Mouse (Mus musculus): ENCODE measurements around the gene 3110040N11Rik. TPM values are rescaled to one million over a fixed set of nuclear protein-coding genes. Genes with fewer than 3 reads are reported as not detected.

The 3110040N11Rik gene
- total and polyA plus RNA-seq, 2 experiments from 2014 or later: 34.7 to 51.3 TPM

- TF ChIP-seq CTCF (IDR thresholded peaks at IDR 0.05): no peak
These were observed 53.8 kb downstream of the 3110040N11Rik start for GRCm38 (mm10) chr7:81735300-81736048.

GRCm38 (mm10) chr7:81732183-81733089 is 56.8 kb downstream of the 3110040N11Rik start:
- Histone ChIP-seq H3K4me1 (ENCODE audit: insufficient read depth, low read length) (no peaks in the 10 kb centered on the region), H3K27ac (ENCODE audit: low read depth, low read length) (no peak overlapping the region), H3K9me3 (ENCODE audit: low read length) (no peaks in the 10 kb centered on the region), H3K9ac (replicated peaks; ENCODE audit: low read length, poor library complexity, severe bottlenecking) (no peak overlapping the region), H3K4me2 (ENCODE audit: low read depth, low read length, poor library complexity, severe bottlenecking) (no peak overlapping the region), H3K36me3 (ENCODE audit: insufficient read depth, low read length) (no peaks in the 10 kb centered on the region), H3K27me3 (ENCODE audit: insufficient read depth, low read length) (no peaks in the 10 kb centered on the region), H3K4me3 (ENCODE audit: low read depth, low read length) (no peak overlapping the region)
- WGBS: 87% methylated on average over 12 of the region's 12 CpGs
- no peak for DNase-seq (ENCODE audit: low spot score)
- ATAC-seq (ENCODE audit: low FRiP score): no peak
- TF ChIP-seq CTCF (IDR thresholded peaks at IDR 0.05): no peak

More at GRCm38 (mm10) chr7:81735300-81736048, 53.8 kb downstream of the 3110040N11Rik start:
- Histone ChIP-seq H3K9me3 (ENCODE audit: low read length) (no peaks in the 10 kb centered on the region), H3K4me2 (ENCODE audit: low read depth, low read length, poor library complexity, severe bottlenecking) (no peak overlapping the region), H3K4me1 (ENCODE audit: insufficient read depth, low read length) (no peaks in the 10 kb centered on the region), H3K36me3 (ENCODE audit: insufficient read depth, low read length) (no peaks in the 10 kb centered on the region), H3K4me3 (ENCODE audit: low read depth, low read length) (no peak overlapping the region), H3K9ac (replicated peaks; ENCODE audit: low read length, poor library complexity, severe bottlenecking) (no peak overlapping the region), H3K27me3 (ENCODE audit: insufficient read depth, low read length) (no peaks in the 10 kb centered on the region), H3K27ac (ENCODE audit: low read depth, low read length) (no peak overlapping the region)
- 69% methylated on average over 9 of the region's 9 CpGs for WGBS
- ATAC-seq (ENCODE audit: low FRiP score) (no peak), DNase-seq (ENCODE audit: low spot score) (no peak)

Other genes starting within 250 kb of the 3110040N11Rik start
- 0.22 TPM in 1 of 2 replicates, not detected in the other for gene Fsd2, start 222.5 kb downstream of the 3110040N11Rik start, total RNA-seq (2014; rRNA removed)
- 0.28 and 0.36 TPM in 2 replicates for gene Fsd2, start 222.5 kb downstream of the 3110040N11Rik start, polyA plus RNA-seq (2015; fragmentation: Nextera tagmentation; extraction: Ambion mirVana)
- 6.2 and 9.6 TPM in 2 replicates for gene Whamm, start 218.2 kb downstream of the 3110040N11Rik start, total RNA-seq (2014; rRNA removed)
- 5.4 and 5.5 TPM in 2 replicates for gene Whamm, start 218.2 kb downstream of the 3110040N11Rik start, polyA plus RNA-seq (2015; fragmentation: Nextera tagmentation; extraction: Ambion mirVana)
- gene Homer2, start 82.0 kb downstream of the 3110040N11Rik start, total RNA-seq (2014; rRNA removed): 23.7 and 25.6 TPM in 2 replicates
- 23.5 and 29.5 TPM in 2 replicates for gene Homer2, start 82.0 kb downstream of the 3110040N11Rik start, polyA plus RNA-seq (2015; fragmentation: Nextera tagmentation; extraction: Ambion mirVana)
- gene Ramac, start 26.6 kb downstream of the 3110040N11Rik start, total RNA-seq (2014; rRNA removed): 81.6 and 104 TPM in 2 replicates
- 189 and 190 TPM in 2 replicates for gene Ramac, start 26.6 kb downstream of the 3110040N11Rik start, polyA plus RNA-seq (2015; fragmentation: Nextera tagmentation; extraction: Ambion mirVana)
- 112 and 127 TPM in 2 replicates for gene Btbd1, start 40.0 kb upstream of the 3110040N11Rik start, total RNA-seq (2014; rRNA removed)
- 85.4 and 92.5 TPM in 2 replicates for gene Btbd1, start 40.0 kb upstream of the 3110040N11Rik start, polyA plus RNA-seq (2015; fragmentation: Nextera tagmentation; extraction: Ambion mirVana)
- not detected in 2 replicates for gene Gm10160, start 66.3 kb upstream of the 3110040N11Rik start, total RNA-seq (2014; rRNA removed)
- gene Gm10160, start 66.3 kb upstream of the 3110040N11Rik start, polyA plus RNA-seq (2015; fragmentation: Nextera tagmentation; extraction: Ambion mirVana): not detected in 2 replicates
- gene Tm6sf1, start 69.5 kb upstream of the 3110040N11Rik start, total RNA-seq (2014; rRNA removed): 8.7 and 15.2 TPM in 2 replicates
- gene Tm6sf1, start 69.5 kb upstream of the 3110040N11Rik start, polyA plus RNA-seq (2015; fragmentation: Nextera tagmentation; extraction: Ambion mirVana): 7.9 and 9.8 TPM in 2 replicates
- 136 and 180 TPM in 2 replicates for gene Hdgfl3, start 145.0 kb upstream of the 3110040N11Rik start, total RNA-seq (2014; rRNA removed)
- 58.0 and 68.1 TPM in 2 replicates for gene Hdgfl3, start 145.0 kb upstream of the 3110040N11Rik start, polyA plus RNA-seq (2015; fragmentation: Nextera tagmentation; extraction: Ambion mirVana)
- gene Bnc1, start 202.8 kb upstream of the 3110040N11Rik start, total RNA-seq (2014; rRNA removed): 0.22 and 0.47 TPM in 2 replicates
- 0.02 TPM in 1 of 2 replicates, not detected in the other for gene Bnc1, start 202.8 kb upstream of the 3110040N11Rik start, polyA plus RNA-seq (2015; fragmentation: Nextera tagmentation; extraction: Ambion mirVana)

Measured in midbrain, postnatal 0 days (tissue).